Mouse (Mus musculus) liver, adult 2 months (tissue): ENCODE results near the gene Fam168b.

Experiments
- CTCF ChIP-seq: fragments of 200-500 bp; IDR thresholded peaks from 2 replicates; pipeline ENCODE4 v1.5.1; 2011; ENCODE audit warnings: low read depth, low read length, control low read depth
- POLR2A ChIP-seq: fragments of 200-500 bp; IDR thresholded peaks from 2 replicates; pipeline ENCODE4 v1.6.1; 2011; ENCODE audit warnings: low read length, control low read depth; ENCODE audit not compliant: insufficient read depth; ENCODE audit errors: extremely low read depth

- TF ChIP-seq POLR2A (no peak), CTCF (no peak)
Observed at GRCm38 (mm10) chr1:34865866-34866265, 23.0 kb upstream of the Fam168b start.
